Mouse (Mus musculus): Measurements from ENCODE around the gene Zfp94. TPM values are rescaled to one million over a fixed set of nuclear protein-coding genes. Genes with fewer than 3 reads are reported as not detected.

Gene Zfp94
- polyA plus RNA-seq, 1 experiment from 2014 or later: 8.8 TPM

DNA sequence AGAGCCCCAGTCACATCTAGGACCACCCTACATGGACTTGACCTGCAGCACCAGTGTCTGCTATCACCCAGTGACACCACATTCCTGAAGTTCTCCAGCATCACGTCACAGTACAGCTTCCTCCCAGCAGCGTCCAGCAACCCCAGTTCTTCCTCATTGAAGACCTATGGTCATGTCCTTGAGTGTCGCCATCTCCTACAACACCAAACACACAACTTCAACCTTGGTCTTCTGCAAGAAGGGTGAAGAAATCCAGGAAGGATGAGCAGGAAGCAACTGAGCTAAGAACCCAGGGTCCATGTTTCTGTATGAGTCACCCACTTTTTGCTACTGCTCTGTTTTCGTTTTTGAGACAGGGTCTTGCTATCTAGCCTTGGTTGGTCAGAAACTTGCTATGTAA lies 6.1 kb upstream of the Zfp94 start:
- in situ Hi-C loops (cut with MboI; ENCODE audit: low pct_unique_long_range_greater_than_20kb): no loop called here
- ATAC-seq: no peak
- DNase-seq (ENCODE audit: low read depth, low spot score): no peak
- ChIA-PET POLR2A (no interaction called here), CTCF (interaction anchor here (1.9 kb wide), 1 partner anchor 14 kb away, joined by 4 read pairs; no protein-coding TSS in a partner anchor)
- TF ChIP-seq CTCF (IDR thresholded peaks at IDR 0.05): no peak
- peaks cover 16% of the 10 kb centered on the region for H3K27me3 ChIP-seq

DNA sequence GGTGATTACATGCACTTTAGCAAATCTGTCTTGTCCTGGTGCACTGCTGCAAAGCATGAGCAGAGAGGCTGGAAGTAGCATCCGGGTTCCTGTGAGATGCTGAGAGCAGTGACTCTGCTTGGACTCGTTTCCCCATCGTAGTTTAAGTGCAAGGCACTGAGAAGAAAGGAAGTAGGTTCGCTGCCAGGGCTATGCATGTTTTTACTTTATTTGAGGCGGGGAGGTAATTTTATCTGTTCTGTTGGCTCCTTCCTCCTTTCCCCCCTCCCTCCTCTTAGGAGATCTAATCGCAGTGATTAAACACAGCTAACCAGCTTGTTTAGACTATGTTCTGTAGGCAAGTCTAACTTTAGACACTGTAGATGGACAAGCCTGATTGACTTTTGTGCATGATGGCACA lies 2.5 kb upstream of the Zfp94 start:
- POLR2A ChIA-PET: no interaction called here
- CTCF ChIA-PET: no interaction called here
- no peak for TF ChIP-seq CTCF (IDR thresholded peaks at IDR 0.05)
- in situ Hi-C loops (cut with MboI; ENCODE audit: low pct_unique_long_range_greater_than_20kb): no loop called here
- peaks cover 16% of the 10 kb centered on the region for H3K27me3 ChIP-seq
- ATAC-seq (no peak), DNase-seq (ENCODE audit: low read depth, low spot score) (no peak)

DNA sequence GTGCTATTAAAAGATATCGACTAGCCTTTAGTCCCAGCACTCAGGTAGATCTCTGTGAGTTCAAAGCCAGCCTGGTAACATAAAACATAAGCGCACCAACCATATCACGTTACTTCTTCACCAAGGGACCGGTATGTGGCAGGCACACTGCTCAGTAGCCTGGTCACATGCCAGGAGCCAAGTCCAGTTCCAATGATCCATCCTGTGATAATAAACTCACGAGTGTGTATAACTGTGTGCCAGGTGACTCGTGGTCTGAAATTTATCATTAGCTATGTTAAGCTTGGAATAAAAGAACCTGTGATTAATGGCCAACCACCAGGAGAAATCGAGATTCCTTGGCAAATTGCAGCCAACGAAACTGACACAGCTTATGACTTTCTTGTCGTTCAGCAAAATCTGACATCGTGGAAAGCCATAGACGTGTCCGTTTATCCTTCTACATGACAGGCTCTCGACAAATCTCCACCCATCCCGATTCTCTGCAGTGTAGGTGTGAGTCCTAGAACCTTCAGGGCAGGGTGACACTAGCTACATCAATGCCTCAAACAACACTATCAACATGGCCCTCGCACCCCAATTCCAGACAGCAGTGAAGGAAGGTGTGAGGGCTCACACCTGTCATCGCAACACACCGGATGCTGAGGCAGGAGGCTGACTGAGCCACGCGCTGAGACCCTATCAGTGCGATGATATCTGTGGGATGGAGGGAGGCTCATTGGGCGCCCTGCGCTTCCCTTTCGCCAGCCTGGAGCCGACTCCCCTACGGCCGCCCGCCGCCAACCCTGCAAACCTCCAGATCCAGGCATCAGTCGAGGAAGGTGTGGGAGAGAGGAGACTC lies 520 bp downstream of the Zfp94 start:
- CTCF ChIA-PET: no interaction called here
- ATAC-seq: no peak
- POLR2A ChIA-PET: interaction anchor here (0.6 to 0.7 kb wide), 3 partner anchors 18 to 191 kb away, joined by 3 to 5 read pairs (median 4); no protein-coding TSS in a partner anchor
- TF ChIP-seq CTCF (IDR thresholded peaks at IDR 0.05): no peak
- DNase-seq (ENCODE audit: low read depth, low spot score): no peak
- H3K27me3 ChIP-seq: peaks cover 10% of the 10 kb centered on the region
- in situ Hi-C loops (cut with MboI; ENCODE audit: low pct_unique_long_range_greater_than_20kb): no loop called here

DNA sequence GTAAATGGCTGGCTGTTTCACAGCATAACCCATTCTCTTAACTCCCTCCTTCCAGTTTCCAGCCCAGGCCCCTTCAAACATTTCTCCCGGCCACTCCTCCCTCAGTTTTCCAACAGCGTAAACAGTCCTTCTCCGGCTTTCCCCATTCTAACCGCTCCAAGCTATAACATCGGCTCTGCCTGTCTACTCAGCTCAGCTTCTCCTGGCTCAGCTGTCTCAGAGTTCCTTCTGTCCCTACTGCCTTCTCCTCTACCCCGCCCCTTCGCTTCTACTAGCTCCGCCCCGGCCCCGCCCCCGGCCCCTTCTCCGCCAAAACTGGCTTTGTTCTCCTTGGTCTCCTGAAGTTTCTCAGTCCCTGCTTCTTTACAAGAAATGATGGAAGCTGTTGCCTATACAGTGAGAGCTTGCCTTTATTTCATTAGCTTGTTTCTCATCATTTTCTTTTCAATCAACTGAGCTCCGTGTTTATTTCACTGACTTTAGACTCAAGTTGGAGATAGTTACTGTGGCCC lies 15.6 kb downstream of the Zfp94 start, which contains the start of gene Zfp61:
Gene Zfp61, minus strand, starts transcription at position 462 of the 512 bp plus-strand sequence.
- no peak for TF ChIP-seq CTCF (IDR thresholded peaks at IDR 0.05)
- ChIA-PET POLR2A (no interaction called here), CTCF (interaction anchor here (0.7 to 1.6 kb wide), 4 partner anchors 10 to 146 kb away, joined by 3 read pairs; no protein-coding TSS in a partner anchor)
- in situ Hi-C loops (cut with MboI; ENCODE audit: low pct_unique_long_range_greater_than_20kb): no loop called here
- H3K27me3 ChIP-seq: no peaks in the 10 kb centered on the region
- no peak for DNase-seq (ENCODE audit: low read depth, low spot score)
- ATAC-seq: no peak

DNA sequence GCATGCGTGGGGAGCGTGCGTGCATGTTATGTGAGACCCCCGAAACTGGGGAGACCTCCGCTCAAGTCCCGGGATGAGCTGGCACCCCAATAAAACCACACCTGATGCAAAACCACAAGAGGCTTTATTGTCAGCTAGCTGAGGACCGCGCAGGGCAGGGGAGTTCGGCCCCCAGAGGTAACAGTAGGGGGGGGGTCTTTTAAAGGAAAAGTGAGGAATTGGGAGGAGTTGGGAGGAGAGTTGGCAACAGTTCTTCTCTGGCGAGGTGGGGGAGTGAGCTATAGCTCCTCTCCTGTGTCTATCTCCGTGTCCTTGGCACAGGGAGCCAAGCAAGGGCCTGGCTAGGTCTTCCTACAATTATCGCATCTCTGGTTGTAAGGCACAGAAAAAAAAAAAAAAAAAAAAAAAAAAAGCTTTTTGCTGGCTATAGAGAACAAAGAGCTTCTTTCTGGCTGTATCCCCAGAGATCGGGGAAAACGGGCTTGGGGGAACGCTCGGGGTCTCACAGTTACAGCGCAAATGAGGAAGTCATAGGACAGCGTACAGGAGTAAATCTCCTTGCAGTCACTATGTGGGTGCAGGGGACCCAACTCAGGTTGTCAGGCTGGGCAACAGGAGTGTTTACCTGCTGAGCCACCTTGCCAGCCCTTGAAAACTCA lies 16.5 kb downstream of the Zfp94 start:
- DNase-seq (ENCODE audit: low read depth, low spot score): no peak
- TF ChIP-seq CTCF (IDR thresholded peaks at IDR 0.05): no peak
- ATAC-seq: no peak
- H3K27me3 ChIP-seq: no peaks in the 10 kb centered on the region
- CTCF ChIA-PET: interaction anchor here (0.7 to 1.6 kb wide), 8 partner anchors 9 to 145 kb away, joined by 3 to 6 read pairs (median 3); no protein-coding TSS in a partner anchor
- in situ Hi-C loops (cut with MboI; ENCODE audit: low pct_unique_long_range_greater_than_20kb): no loop called here
- POLR2A ChIA-PET: interaction anchor here (0.6 kb wide), 2 partner anchors 31 to 777 kb away, joined by 6 to 7 read pairs; no protein-coding TSS in a partner anchor

DNA sequence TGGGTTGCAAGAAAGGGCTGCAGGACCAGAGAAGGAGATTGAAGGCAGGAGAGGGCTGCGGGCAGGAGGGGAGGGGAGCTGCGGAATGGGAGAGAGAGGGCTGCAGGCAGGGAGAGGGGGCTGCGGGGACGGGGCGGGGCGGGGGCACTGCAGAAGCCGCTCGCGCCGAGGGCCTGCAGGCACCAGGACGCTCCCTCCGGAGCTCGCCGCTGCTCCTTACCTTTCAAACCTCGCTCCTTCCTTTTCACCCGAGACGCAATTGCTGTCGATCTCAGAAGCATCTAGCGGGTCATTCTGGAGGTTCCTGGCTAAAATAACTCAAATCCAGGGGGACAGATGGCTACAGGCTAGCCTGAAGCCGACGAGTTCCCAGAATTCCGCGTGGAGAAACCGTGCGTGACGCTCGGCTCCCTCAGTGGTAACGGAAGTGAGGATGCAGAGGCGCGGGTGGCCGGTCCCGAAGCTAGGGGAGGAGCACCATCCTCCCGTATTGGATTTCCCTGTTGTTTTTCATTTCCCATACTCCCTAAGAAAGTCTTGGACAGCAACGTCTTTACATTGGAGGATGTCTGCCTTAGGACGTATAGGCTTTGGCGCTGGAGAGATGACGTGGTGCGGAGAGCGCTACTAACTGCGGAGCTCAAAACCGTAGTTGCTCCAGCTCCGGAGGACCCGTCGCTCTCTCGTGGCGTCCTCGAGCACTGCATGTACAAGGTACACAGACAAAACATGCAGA lies 17.3 kb downstream of the Zfp94 start:
- in situ Hi-C loops (cut with MboI; ENCODE audit: low pct_unique_long_range_greater_than_20kb): no loop called here
- peak; percentile 79 for ATAC-seq

DNA sequence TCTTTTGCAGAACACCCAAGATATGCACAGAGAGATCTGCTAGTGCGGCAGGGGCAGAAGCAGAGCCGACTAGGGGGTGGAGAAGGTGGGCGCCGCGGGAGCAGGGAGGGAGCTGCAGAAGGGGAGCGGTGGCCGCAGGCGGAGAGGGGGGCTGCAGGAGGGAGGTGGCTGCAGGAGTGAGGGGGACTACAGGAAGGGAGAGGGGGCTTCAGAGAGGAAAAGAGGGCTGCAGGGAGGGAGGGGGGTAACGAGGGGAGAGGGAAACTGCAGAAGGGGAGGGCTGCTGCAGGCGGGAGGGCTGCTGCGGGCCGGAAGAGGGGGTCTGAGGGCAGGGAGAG lies 17.9 kb downstream of the Zfp94 start:
- ATAC-seq (no peak), DNase-seq (ENCODE audit: low read depth, low spot score) (no peak)
- no peaks in the 10 kb centered on the region for H3K27me3 ChIP-seq
- CTCF ChIA-PET: interaction anchor here (1.0 to 1.2 kb wide), 2 partner anchors 12 to 13 kb away, joined by 3 to 6 read pairs; no protein-coding TSS in a partner anchor
- in situ Hi-C loops (cut with MboI; ENCODE audit: low pct_unique_long_range_greater_than_20kb): no loop called here
- no peak for TF ChIP-seq CTCF (IDR thresholded peaks at IDR 0.05)
- POLR2A ChIA-PET: interaction anchor here (0.6 to 0.7 kb wide), 2 partner anchors 17 to 100 kb away, joined by 3 to 4 read pairs; no protein-coding TSS in a partner anchor

More for the DNA sequence above, 17.3 kb downstream of the Zfp94 start:
- ChIA-PET POLR2A (interaction anchor here (0.6 kb wide), 2 partner anchors 32 to 778 kb away, joined by 6 to 7 read pairs; no protein-coding TSS in a partner anchor), CTCF (interaction anchor here (0.9 to 1.5 kb wide), 4 partner anchors 9 to 19 kb away, joined by 3 to 6 read pairs (median 4); no protein-coding TSS in a partner anchor)
- TF ChIP-seq CTCF (IDR thresholded peaks at IDR 0.05): no peak
- DNase-seq (ENCODE audit: low read depth, low spot score): peak; percentile 25
- no peaks in the 10 kb centered on the region for H3K27me3 ChIP-seq

DNA sequence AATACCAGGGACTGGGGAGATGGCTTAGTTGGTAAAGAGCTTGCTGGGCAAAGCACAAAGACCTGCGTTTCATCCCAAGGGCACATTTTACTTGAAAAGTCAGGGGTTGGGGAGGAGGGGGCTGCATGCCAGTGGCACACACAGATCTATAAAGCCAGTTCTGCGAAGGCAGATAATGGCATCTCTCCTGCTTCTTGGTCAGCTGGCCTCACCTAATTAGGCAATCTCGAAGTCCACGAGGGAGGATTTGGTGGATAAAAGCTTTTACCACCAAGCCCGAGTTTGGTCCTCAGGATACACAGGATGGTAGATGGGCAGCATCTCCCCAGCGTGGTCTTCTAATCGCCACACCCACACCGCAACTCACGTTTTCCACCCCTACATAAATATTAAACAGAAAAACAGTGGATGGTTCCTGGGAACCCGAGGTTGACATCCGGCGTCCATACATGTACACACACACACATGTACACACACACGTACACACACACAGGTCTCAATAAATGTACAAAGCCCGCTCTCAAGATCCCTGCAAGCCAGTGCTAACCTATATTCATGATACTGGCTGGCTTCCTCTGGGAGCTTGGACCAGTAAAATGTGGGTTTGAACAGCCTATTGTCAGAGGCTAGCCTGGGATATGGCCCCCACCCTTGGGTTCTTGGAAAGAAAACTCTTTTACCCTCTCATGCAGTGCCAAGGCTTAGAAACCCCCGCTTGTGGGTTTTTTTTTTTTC lies 18.9 kb downstream of the Zfp94 start:
- POLR2A ChIA-PET: interaction anchor here (0.6 kb wide), 2 partner anchors 18 to 215 kb away, joined by 4 to 5 read pairs; no protein-coding TSS in a partner anchor
- no peak for DNase-seq (ENCODE audit: low read depth, low spot score)
- TF ChIP-seq CTCF (IDR thresholded peaks at IDR 0.05): no peak
- in situ Hi-C loops (cut with MboI; ENCODE audit: low pct_unique_long_range_greater_than_20kb): no loop called here
- no peaks in the 10 kb centered on the region for H3K27me3 ChIP-seq
- ATAC-seq: no peak
- CTCF ChIA-PET: interaction anchor here (1.0 to 1.3 kb wide), 2 partner anchors 10 to 11 kb away, joined by 3 to 4 read pairs; no protein-coding TSS in a partner anchor

DNA sequence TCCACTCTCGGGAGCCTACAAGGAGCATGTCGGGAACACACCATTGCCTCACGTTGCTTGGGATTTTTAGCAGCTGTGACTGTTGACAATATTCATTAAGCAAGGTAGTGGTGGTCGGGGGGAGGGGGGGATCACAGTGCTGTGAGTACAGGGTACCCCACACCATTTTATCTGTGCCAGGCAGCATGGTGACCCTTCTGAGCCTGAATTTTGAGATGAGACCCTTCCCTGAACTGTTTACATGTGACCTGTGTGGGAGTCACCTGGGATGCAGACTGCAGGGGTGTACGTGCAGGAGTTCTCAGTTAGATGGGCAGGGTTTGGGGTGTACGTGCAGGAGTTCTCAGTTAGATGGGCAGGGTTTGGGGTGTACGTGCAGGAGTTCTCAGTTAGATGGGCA lies 20.1 kb downstream of the Zfp94 start:
- no peaks in the 10 kb centered on the region for H3K27me3 ChIP-seq
- no peak for ATAC-seq
- in situ Hi-C loops (cut with MboI; ENCODE audit: low pct_unique_long_range_greater_than_20kb): no loop called here
- DNase-seq (ENCODE audit: low read depth, low spot score): no peak
- CTCF ChIA-PET: no interaction called here
- POLR2A ChIA-PET: no interaction called here
- TF ChIP-seq CTCF (IDR thresholded peaks at IDR 0.05): no peak
